Mouse (Mus musculus) embryo, embryonic 10.5 days (tissue): ENCODE data around the gene Spred2.

Experiments used
- DNase-seq: peaks from one replicate; pipeline ENCODE4 v3.0.0-alpha.2; 2015; ENCODE audit warnings: low spot score

Gene Spred2

GRCm38 (mm10) chr11:19955701-19956100, 31.5 kb downstream of the Spred2 start:
- DNase-seq = no peak

- DNase-seq = no peak
Measured at GRCm38 (mm10) chr11:19959006-19959405, 34.8 kb downstream of the Spred2 start.

GRCm38 (mm10) chr11:19959897-19960296, 35.7 kb downstream of the Spred2 start:
- no peak for DNase-seq

GRCm38 (mm10) chr11:19960541-19960940, 36.4 kb downstream of the Spred2 start:
- no peak for DNase-seq

GRCm38 (mm10) chr11:19961088-19961487, 36.9 kb downstream of the Spred2 start:
- no peak for DNase-seq

GRCm38 (mm10) chr11:19961766-19962365, 37.7 kb downstream of the Spred2 start:
- DNase-seq = no peak

- no peak for DNase-seq
Measured at GRCm38 (mm10) chr11:19962796-19963195, 38.6 kb downstream of the Spred2 start.

GRCm38 (mm10) chr11:19963717-19964141, 39.6 kb downstream of the Spred2 start:
- DNase-seq = peak; percentile 38

GRCm38 (mm10) chr11:19964333-19964732, 40.2 kb downstream of the Spred2 start:
- DNase-seq = no peak

- DNase-seq = no peak
Measured at GRCm38 (mm10) chr11:19965037-19965611, 40.9 kb downstream of the Spred2 start.

GRCm38 (mm10) chr11:19965664-19966063, 41.5 kb downstream of the Spred2 start:
- DNase-seq = no peak

GRCm38 (mm10) chr11:19966294-19966693, 42.1 kb downstream of the Spred2 start:
- no peak for DNase-seq

- DNase-seq = peak; percentile 63
Measured at GRCm38 (mm10) chr11:19969584-19969983, 45.4 kb downstream of the Spred2 start.

GRCm38 (mm10) chr11:19971954-19972750, 48.0 kb downstream of the Spred2 start:
- DNase-seq = no peak

- no peak for DNase-seq
Measured at GRCm38 (mm10) chr11:19973032-19973790, 49.0 kb downstream of the Spred2 start.

- no peak for DNase-seq
Measured at GRCm38 (mm10) chr11:19976032-19976431, 51.9 kb downstream of the Spred2 start.

- no peak for DNase-seq
Measured at GRCm38 (mm10) chr11:19977687-19978086, 53.5 kb downstream of the Spred2 start.

GRCm38 (mm10) chr11:19979338-19979737, 55.2 kb downstream of the Spred2 start:
- DNase-seq = no peak

GRCm38 (mm10) chr11:19982113-19982512, 57.9 kb downstream of the Spred2 start:
- DNase-seq = no peak

GRCm38 (mm10) chr11:19982779-19983178, 58.6 kb downstream of the Spred2 start:
- DNase-seq = no peak

GRCm38 (mm10) chr11:19983298-19983697, 59.1 kb downstream of the Spred2 start:
- no peak for DNase-seq

GRCm38 (mm10) chr11:19984029-19984428, 59.9 kb downstream of the Spred2 start:
- DNase-seq = no peak
